Mouse (Mus musculus) stomach, postnatal 0 days (tissue): ENCODE measurements at regions not wholly inside any gene's neighbourhood (a gene's known extent, or its start where the extent isn't known, plus 50 kb on each side); places are given as distances from the start of the nearest gene placed in this dataset.

Experiments used
- CTCF ChIP-seq: IDR thresholded peaks from 2 replicates; pipeline ENCODE4 v1.5.1; 2016; ENCODE audit warnings: antibody characterized with exemption, low read depth, mild to moderate bottlenecking, moderate library complexity
- EP300 ChIP-seq: optimal IDR thresholded peaks from 2 replicates; pipeline ENCODE3; 2016; ENCODE audit warnings: antibody characterized with exemption

DNA sequence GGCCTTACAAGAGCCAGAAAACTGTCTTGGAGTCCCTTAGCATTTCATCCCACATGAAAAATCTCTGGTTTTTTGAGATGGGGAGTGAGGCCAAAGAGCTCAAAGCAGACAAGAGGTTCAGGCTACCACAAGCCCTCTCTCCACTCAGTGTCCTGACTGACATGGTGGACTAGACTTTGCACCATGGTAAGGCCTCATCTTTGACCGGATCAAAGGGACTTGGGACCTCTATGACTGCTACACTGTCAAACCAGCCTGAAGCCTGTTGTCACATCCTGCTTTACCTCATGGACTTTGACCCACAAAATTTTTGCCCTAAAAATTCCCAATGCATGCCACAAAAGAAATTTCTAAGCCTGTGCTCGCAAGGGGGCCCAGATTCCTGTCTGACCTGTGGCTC, 57.3 kb downstream of the Cyp2d40 start:
- TF ChIP-seq CTCF (no peak), EP300 (no peak)
